Comparison of ENCODE assay signal across 18 mouse cellular contexts in the genomic region with DNA sequence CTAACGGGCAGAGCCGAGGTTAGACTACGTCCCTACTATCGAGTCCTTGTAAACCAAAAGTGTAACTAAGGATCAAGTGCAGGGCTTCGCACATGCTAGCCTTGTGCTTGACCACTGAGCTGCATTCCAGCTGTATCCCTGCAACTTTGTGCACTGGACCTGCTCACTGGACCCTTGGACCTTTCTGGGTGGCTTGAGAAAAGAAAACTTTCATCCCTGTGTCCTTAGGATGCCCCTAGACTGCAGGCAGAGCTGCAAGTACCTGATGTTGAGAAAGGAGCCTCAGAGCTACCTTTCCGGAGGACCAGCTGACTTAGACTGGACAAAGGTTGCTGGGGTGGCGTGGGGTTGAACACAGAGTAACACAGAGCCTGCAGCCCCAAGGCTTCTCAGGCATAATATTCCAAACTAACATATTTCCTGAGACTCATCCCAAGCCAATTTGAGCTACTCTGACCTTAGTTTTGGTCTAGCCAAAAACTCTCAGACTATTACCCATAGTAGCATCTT. TPM values are rescaled to one million over a fixed set of nuclear protein-coding genes. Genes with fewer than 3 reads are reported as not detected.
"Had no signal": no experiment of that assay in that cellular context is flagged by ENCODE, and none has a peak within 500 bp of the region (broad histone marks: within the 10 kb centered on the region; RNA-seq: fewer than 3 reads in every experiment).

No protein-coding gene starts in this region.

- DNase-seq: layer of hippocampus, adult 9-11 months; layer of hippocampus, postnatal 36 days; lung, embryonic 14.5 days; lung, postnatal 14 days; right cerebral cortex, adult 18-20 months; right cerebral cortex, postnatal 25 days; thymus, postnatal 4 days had no signal

- H3K4me3 ChIP-seq: hindbrain, embryonic 15.5 days; limb, embryonic 12.5 days; liver, embryonic 15.5 days; midbrain, embryonic 12.5 days had no signal

- H3K4me2 ChIP-seq: hindbrain, embryonic 15.5 days; limb, embryonic 12.5 days; lung, embryonic 14.5 days; midbrain, embryonic 12.5 days had no signal

- H3K27ac ChIP-seq: hindbrain, embryonic 15.5 days; limb, embryonic 12.5 days; liver, embryonic 15.5 days; macrophage; midbrain, embryonic 12.5 days; stomach, postnatal 0 days had no signal

- ATAC-seq: intestine, embryonic 16.5 days had no signal

- H3K9me3 ChIP-seq: hindbrain, embryonic 15.5 days; limb, embryonic 12.5 days; liver, embryonic 15.5 days; midbrain, embryonic 12.5 days had no signal

- H3K9ac ChIP-seq: hindbrain, embryonic 15.5 days; limb, embryonic 12.5 days; liver, embryonic 15.5 days; lung, embryonic 14.5 days; midbrain, embryonic 12.5 days had no signal

- H3K27me3 ChIP-seq: hindbrain, embryonic 15.5 days; limb, embryonic 12.5 days; liver, embryonic 15.5 days; midbrain, embryonic 12.5 days had no signal

RNA-seq across cellular contexts. Expression of gene Mst1, which starts 10.4 kb away (rescaled TPM):
- total RNA-seq: layer of hippocampus, postnatal 36 days; left cerebral cortex, adult 8-10 months; left cerebral cortex, postnatal 25 days; megakaryocyte-erythroid progenitor cell, adult 5-6 weeks; midbrain, postnatal 0 days had no signal
- polyA plus RNA-seq: midbrain, postnatal 0 days had no signal
